Mouse (Mus musculus): ENCODE data around the gene Txn1. TPM values are rescaled to one million over a fixed set of nuclear protein-coding genes. Genes with fewer than 3 reads are reported as not detected.
A peak's percentile ranks its signal among the peaks of the same experiment; 100 is the strongest.

Txn1 gene
- polyA plus RNA-seq, 1 experiment from 2014 or later: 316 TPM

GRCm38 (mm10) chr4:57959056-57959455 is 2.8 kb upstream of the Txn1 start:
- 88% methylated on average over 8 of the region's 8 CpGs for WGBS
- DNase-seq (ENCODE audit: low spot score) (no peak), ATAC-seq (ENCODE audit: low FRiP score) (no peak)
- Histone ChIP-seq H3K27ac (no peak overlapping the region), H3K9me3 (ENCODE audit: control insufficient read depth, low read length) (no peaks in the 10 kb centered on the region), H3K27me3 (ENCODE audit: control insufficient read depth, insufficient read depth, low read length) (peaks cover 5% of the 10 kb centered on the region; the same call in 1 of the 2 replicates), H3K36me3 (replicated peaks; ENCODE audit: control insufficient read depth, insufficient read depth) (no peaks in the 10 kb centered on the region), H3K4me3 (replicated peaks; ENCODE audit: low read length) (no peak overlapping the region), H3K9ac (no peak overlapping the region), H3K4me1 (replicated peaks; ENCODE audit: control insufficient read depth, insufficient read depth, low read length) (peaks cover 22% of the 10 kb centered on the region), H3K4me2 (replicated peaks) (no peak overlapping the region)

GRCm38 (mm10) chr4:57958098-57958497 is 1.9 kb upstream of the Txn1 start:
- Histone ChIP-seq H3K4me3 (replicated peaks; ENCODE audit: low read length) (no peak overlapping the region), H3K4me2 (replicated peaks) (no peak overlapping the region), H3K9me3 (ENCODE audit: control insufficient read depth, low read length) (no peaks in the 10 kb centered on the region), H3K9ac (no peak overlapping the region), H3K4me1 (replicated peaks; ENCODE audit: control insufficient read depth, insufficient read depth, low read length) (peaks cover 26% of the 10 kb centered on the region), H3K27me3 (ENCODE audit: control insufficient read depth, insufficient read depth, low read length) (peaks cover 5% of the 10 kb centered on the region; the same call in 1 of the 2 replicates), H3K27ac (no peak overlapping the region), H3K36me3 (replicated peaks; ENCODE audit: control insufficient read depth, insufficient read depth) (no peaks in the 10 kb centered on the region)
- DNase-seq (ENCODE audit: low spot score) (no peak), ATAC-seq (ENCODE audit: low FRiP score) (no peak)
- WGBS: 80% methylated on average over 9 of the region's 9 CpGs

- peak overlapping the region; percentile 78 for H3K4me3 ChIP-seq (replicated peaks; ENCODE audit: low read length)
- H3K36me3 ChIP-seq (replicated peaks; ENCODE audit: control insufficient read depth, insufficient read depth): no peaks in the 10 kb centered on the region
- peaks cover 5% of the 10 kb centered on the region; the same call in 1 of the 2 replicates for H3K27me3 ChIP-seq (ENCODE audit: control insufficient read depth, insufficient read depth, low read length)
- peak overlapping the region; percentile 86 for H3K9ac ChIP-seq
- peaks cover 26% of the 10 kb centered on the region for H3K4me1 ChIP-seq (replicated peaks; ENCODE audit: control insufficient read depth, insufficient read depth, low read length)
- H3K27ac ChIP-seq: peak overlapping the region; percentile 80
- DNase-seq (ENCODE audit: low spot score): no peak
- no peaks in the 10 kb centered on the region for H3K9me3 ChIP-seq (ENCODE audit: control insufficient read depth, low read length)
- ATAC-seq (ENCODE audit: low FRiP score): no peak
- WGBS: 55% methylated on average over 11 of the region's 11 CpGs
- peak overlapping the region; percentile 87 for H3K4me2 ChIP-seq (replicated peaks)
These were observed 1.2 kb upstream of the Txn1 start for GRCm38 (mm10) chr4:57957200-57958085.

- Histone ChIP-seq H3K9me3 (ENCODE audit: control insufficient read depth, low read length) (no peaks in the 10 kb centered on the region), H3K27ac (peak overlapping the region; percentile 85), H3K9ac (peak overlapping the region; percentile 86), H3K4me3 (replicated peaks; ENCODE audit: low read length) (peak overlapping the region; percentile 78), H3K4me1 (replicated peaks; ENCODE audit: control insufficient read depth, insufficient read depth, low read length) (peaks cover 26% of the 10 kb centered on the region), H3K36me3 (replicated peaks; ENCODE audit: control insufficient read depth, insufficient read depth) (peaks cover 13% of the 10 kb centered on the region), H3K4me2 (replicated peaks) (peak overlapping the region; percentile 87), H3K27me3 (ENCODE audit: control insufficient read depth, insufficient read depth, low read length) (peaks cover 5% of the 10 kb centered on the region; the same call in 1 of the 2 replicates)
- ATAC-seq (ENCODE audit: low FRiP score) (peak; percentile 42), DNase-seq (ENCODE audit: low spot score) (peak; percentile 48)
- WGBS: under 1% methylated on average over 24 of the region's 25 CpGs
These were observed 660 bp downstream of the Txn1 start for GRCm38 (mm10) chr4:57955544-57955958.

GRCm38 (mm10) chr4:57954991-57955390 is 1.2 kb downstream of the Txn1 start:
- H3K27ac ChIP-seq: no peak overlapping the region
- 75% methylated on average over 8 of the region's 8 CpGs for WGBS
- peak overlapping the region; percentile 87 for H3K4me2 ChIP-seq (replicated peaks)
- DNase-seq (ENCODE audit: low spot score): no peak
- H3K4me3 ChIP-seq (replicated peaks; ENCODE audit: low read length): peak overlapping the region; percentile 78
- H3K4me1 ChIP-seq (replicated peaks; ENCODE audit: control insufficient read depth, insufficient read depth, low read length): peaks cover 26% of the 10 kb centered on the region
- peak overlapping the region; percentile 86 for H3K9ac ChIP-seq
- H3K9me3 ChIP-seq (ENCODE audit: control insufficient read depth, low read length): no peaks in the 10 kb centered on the region
- peaks cover 18% of the 10 kb centered on the region for H3K36me3 ChIP-seq (replicated peaks; ENCODE audit: control insufficient read depth, insufficient read depth)
- peaks cover 5% of the 10 kb centered on the region; the same call in 1 of the 2 replicates for H3K27me3 ChIP-seq (ENCODE audit: control insufficient read depth, insufficient read depth, low read length)
- ATAC-seq (ENCODE audit: low FRiP score): no peak

- Histone ChIP-seq H3K9me3 (ENCODE audit: control insufficient read depth, low read length) (no peaks in the 10 kb centered on the region), H3K4me2 (replicated peaks) (peak overlapping the region; percentile 87), H3K36me3 (replicated peaks; ENCODE audit: control insufficient read depth, insufficient read depth) (peaks cover 22% of the 10 kb centered on the region), H3K9ac (no peak overlapping the region), H3K4me3 (replicated peaks; ENCODE audit: low read length) (no peak overlapping the region), H3K27ac (no peak overlapping the region), H3K27me3 (ENCODE audit: control insufficient read depth, insufficient read depth, low read length) (peaks cover 5% of the 10 kb centered on the region; the same call in 1 of the 2 replicates), H3K4me1 (replicated peaks; ENCODE audit: control insufficient read depth, insufficient read depth, low read length) (peaks cover 26% of the 10 kb centered on the region)
- DNase-seq (ENCODE audit: low spot score) (no peak), ATAC-seq (ENCODE audit: low FRiP score) (no peak)
- WGBS: 72% methylated on average over 6 of the region's 6 CpGs
These were observed 1.6 kb downstream of the Txn1 start for GRCm38 (mm10) chr4:57954580-57954979.

GRCm38 (mm10) chr4:57953796-57954195 is 2.4 kb downstream of the Txn1 start:
- ATAC-seq (ENCODE audit: low FRiP score) (no peak), DNase-seq (ENCODE audit: low spot score) (no peak)
- Histone ChIP-seq H3K27ac (no peak overlapping the region), H3K36me3 (replicated peaks; ENCODE audit: control insufficient read depth, insufficient read depth) (peaks cover 30% of the 10 kb centered on the region), H3K4me2 (replicated peaks) (peak overlapping the region; percentile 87; the same call in 1 of the 2 replicates), H3K4me3 (replicated peaks; ENCODE audit: low read length) (no peak overlapping the region), H3K9ac (no peak overlapping the region), H3K27me3 (ENCODE audit: control insufficient read depth, insufficient read depth, low read length) (peaks cover under 1% of the 10 kb centered on the region; the same call in 1 of the 2 replicates), H3K9me3 (ENCODE audit: control insufficient read depth, low read length) (no peaks in the 10 kb centered on the region), H3K4me1 (replicated peaks; ENCODE audit: control insufficient read depth, insufficient read depth, low read length) (peaks cover 26% of the 10 kb centered on the region)
- 84% methylated on average over 7 of the region's 7 CpGs for WGBS

GRCm38 (mm10) chr4:57952891-57953290 is 3.3 kb downstream of the Txn1 start:
- ATAC-seq (ENCODE audit: low FRiP score) (no peak), DNase-seq (ENCODE audit: low spot score) (no peak)
- H3K9me3 ChIP-seq (ENCODE audit: control insufficient read depth, low read length): no peaks in the 10 kb centered on the region
- no peak overlapping the region for H3K9ac ChIP-seq
- no peak overlapping the region for H3K27ac ChIP-seq
- H3K4me3 ChIP-seq (replicated peaks; ENCODE audit: low read length): no peak overlapping the region
- 77% methylated on average over 1 of the region's 1 CpGs for WGBS
- H3K4me2 ChIP-seq (replicated peaks): no peak overlapping the region
- H3K27me3 ChIP-seq (ENCODE audit: control insufficient read depth, insufficient read depth, low read length): no peaks in the 10 kb centered on the region
- H3K4me1 ChIP-seq (replicated peaks; ENCODE audit: control insufficient read depth, insufficient read depth, low read length): peaks cover 26% of the 10 kb centered on the region
- peaks cover 39% of the 10 kb centered on the region for H3K36me3 ChIP-seq (replicated peaks; ENCODE audit: control insufficient read depth, insufficient read depth)

- ATAC-seq (ENCODE audit: low FRiP score) (no peak), DNase-seq (ENCODE audit: low spot score) (no peak)
These were observed 3.8 kb downstream of the Txn1 start for GRCm38 (mm10) chr4:57952416-57952815.

More at GRCm38 (mm10) chr4:57952416-57952815, 3.8 kb downstream of the Txn1 start:
- Histone ChIP-seq H3K27ac (no peak overlapping the region), H3K4me3 (replicated peaks; ENCODE audit: low read length) (no peak overlapping the region), H3K9ac (no peak overlapping the region), H3K36me3 (replicated peaks; ENCODE audit: control insufficient read depth, insufficient read depth) (peaks cover 44% of the 10 kb centered on the region), H3K27me3 (ENCODE audit: control insufficient read depth, insufficient read depth, low read length) (no peaks in the 10 kb centered on the region), H3K4me1 (replicated peaks; ENCODE audit: control insufficient read depth, insufficient read depth, low read length) (peaks cover 26% of the 10 kb centered on the region), H3K9me3 (ENCODE audit: control insufficient read depth, low read length) (no peaks in the 10 kb centered on the region), H3K4me2 (replicated peaks) (no peak overlapping the region)
- 88% methylated on average over 3 of the region's 3 CpGs for WGBS
